Mouse (Mus musculus) kidney, embryonic 14.5 days (tissue): ENCODE data around the gene Krtap3-2. TPM values are rescaled to one million over a fixed set of nuclear protein-coding genes. Genes with fewer than 3 reads are reported as not detected.

Source experiments
- ATAC-seq: fragments of 200-750 bp; cut with Nextera tagmentation; 2 replicates; pipeline ENCODE4 v1.8.0; 2017; ENCODE audit warnings: moderate number of reproducible peaks, mild to moderate bottlenecking, moderate TSS enrichment, moderate library complexity; ENCODE audit not compliant: low FRiP score, low TSS enrichment
- H3K27ac ChIP-seq: fragments of 300-500 bp; sonication (generic); 2 replicates; pipeline ENCODE4 v1.5.1; 2014; ENCODE audit warnings: low read depth, mild to moderate bottlenecking, low read length, moderate library complexity, mixed read lengths
- H3K27me3 ChIP-seq: fragments of 300-500 bp; sonication (generic); 2 replicates; pipeline ENCODE4 v1.6.1; 2014; ENCODE audit warnings: mild to moderate bottlenecking, low read length; ENCODE audit not compliant: control insufficient read depth, insufficient read depth
- H3K36me3 ChIP-seq: fragments of 300-500 bp; sonication (generic); 2 replicates; pipeline ENCODE4 v1.6.1; 2014; ENCODE audit warnings: low read length, mixed read lengths; ENCODE audit not compliant: control insufficient read depth, insufficient read depth
- H3K4me1 ChIP-seq: fragments of 300-500 bp; sonication (generic); 2 replicates; pipeline ENCODE4 v1.6.1; 2014; ENCODE audit warnings: low read length, mixed read lengths; ENCODE audit not compliant: control insufficient read depth, insufficient read depth
- H3K4me2 ChIP-seq: fragments of 300-500 bp; sonication (generic); replicated peaks from 2 replicates; pipeline ENCODE4 v1.6.1; 2014; ENCODE audit warnings: low read depth, mild to moderate bottlenecking, low read length
- H3K4me3 ChIP-seq: fragments of 300-500 bp; sonication (generic); 2 replicates; pipeline ENCODE4 v1.5.1; 2014; ENCODE audit warnings: mild to moderate bottlenecking, low read length
- H3K9ac ChIP-seq: fragments of 300-500 bp; sonication (generic); 2 replicates; pipeline ENCODE4 v1.6.1; 2014; ENCODE audit warnings: low read depth, mild to moderate bottlenecking, low read length, moderate library complexity
- H3K9me3 ChIP-seq: fragments of 300-500 bp; sonication (generic); 2 replicates; pipeline ENCODE4 v1.6.1; 2016; ENCODE audit warnings: low read length; ENCODE audit not compliant: control insufficient read depth
- WGBS: fragments of 180-500 bp; shearing (Covaris S2); extraction: QIAGEN DNeasy Blood & Tissue Kit; methylation state at CpG from one replicate; pipeline ENCODE4 v1.1.7; 2014; 5-methylcytosine and 5-hydroxymethylcytosine counted together
- polyA plus RNA-seq: library from polyadenylated mRNA; unstranded; fragments of >200 nt; fragmentation: Nextera tagmentation; extraction: Ambion mirVana; gene quantifications from 2 replicates; pipeline ENCODE4 v1.2.1, GENCODE M21; 2014

Gene Krtap3-2
- polyA plus RNA-seq, 1 experiment from 2014 or later = not detected

- 5% methylated on average over 7 of the region's 7 CpGs for WGBS
- Histone ChIP-seq H3K4me1 (no peaks in the 10 kb centered on the region), H3K9me3 (no peaks in the 10 kb centered on the region), H3K4me2 (peak overlapping the region; percentile 25; the same call in 1 of the 2 replicates), H3K9ac (no peak overlapping the region), H3K36me3 (no peaks in the 10 kb centered on the region), H3K27ac (no peak overlapping the region), H3K4me3 (no peak overlapping the region), H3K27me3 (no peaks in the 10 kb centered on the region)
- ATAC-seq = no peak; the same call in 1 of the 2 replicates
Measured at GRCm38 (mm10) chr11:99574106-99574505, 17.5 kb upstream of the Krtap3-2 start.

GRCm38 (mm10) chr11:99573164-99573563 lies 16.5 kb upstream of the Krtap3-2 start:
- no peak overlapping the region for H3K4me2 ChIP-seq

GRCm38 (mm10) chr11:99566530-99566929 lies 9.9 kb upstream of the Krtap3-2 start, which contains the start of gene Krtap3-1:
Gene Krtap3-1 (minus strand): TSS chr11:99566630.
- no peaks in the 10 kb centered on the region for H3K9me3 ChIP-seq
- 79% methylated on average over 7 of the region's 7 CpGs for WGBS

More at GRCm38 (mm10) chr11:99573164-99573563, 16.5 kb upstream of the Krtap3-2 start:
- H3K9me3 ChIP-seq = no peaks in the 10 kb centered on the region
- H3K4me1 ChIP-seq = no peaks in the 10 kb centered on the region
- no peaks in the 10 kb centered on the region for H3K27me3 ChIP-seq
- H3K36me3 ChIP-seq = no peaks in the 10 kb centered on the region
- H3K27ac ChIP-seq = no peak overlapping the region
- no peak overlapping the region for H3K9ac ChIP-seq
- WGBS = 57% methylated on average over 4 of the region's 4 CpGs
- no peak overlapping the region for H3K4me3 ChIP-seq
- no peak for ATAC-seq

DNA sequence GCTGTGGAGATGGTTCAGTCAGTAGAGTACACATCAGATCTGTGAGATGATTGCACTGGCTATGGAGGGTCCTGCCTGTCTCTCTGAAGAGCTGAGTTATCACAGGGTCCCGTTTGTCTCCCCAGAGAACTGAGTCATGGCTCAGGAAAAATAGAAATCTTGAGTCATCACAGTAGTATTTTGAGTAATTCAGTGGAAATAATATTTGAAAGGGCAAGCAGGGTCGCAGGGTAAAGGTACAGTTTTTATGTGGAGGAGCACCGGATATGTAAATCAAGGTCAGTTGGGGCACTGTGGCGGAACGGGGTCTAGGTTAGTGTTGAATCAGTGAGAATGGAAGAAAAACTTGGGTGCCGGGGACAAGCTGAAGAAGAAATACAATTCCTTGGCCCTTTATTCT lies 5.9 kb upstream of the Krtap3-2 start:
- Histone ChIP-seq H3K9me3 (no peaks in the 10 kb centered on the region), H3K9ac (no peak overlapping the region), H3K27ac (no peak overlapping the region), H3K4me3 (no peak overlapping the region), H3K27me3 (no peaks in the 10 kb centered on the region), H3K4me2 (no peak overlapping the region), H3K4me1 (no peaks in the 10 kb centered on the region), H3K36me3 (no peaks in the 10 kb centered on the region)
- ATAC-seq = no peak
- WGBS = 69% methylated on average over 6 of the region's 6 CpGs

More at GRCm38 (mm10) chr11:99566530-99566929, 9.9 kb upstream of the Krtap3-2 start, which contains the start of gene Krtap3-1:
- Histone ChIP-seq H3K27ac (no peak within 1 kb of the TSS), H3K27me3 (no peaks in the 10 kb centered on the region), H3K4me2 (no peak within 1 kb of the TSS), H3K9ac (no peak within 1 kb of the TSS), H3K4me1 (no peaks in the 10 kb centered on the region), H3K4me3 (no peak within 1 kb of the TSS), H3K36me3 (no peaks in the 10 kb centered on the region)
- no peak for ATAC-seq

- ATAC-seq = no peak
- Histone ChIP-seq H3K9me3 (no peaks in the 10 kb centered on the region), H3K27ac (no peak within 1 kb of the TSS), H3K9ac (no peak within 1 kb of the TSS), H3K27me3 (no peaks in the 10 kb centered on the region), H3K4me1 (no peaks in the 10 kb centered on the region), H3K36me3 (no peaks in the 10 kb centered on the region), H3K4me3 (no peak within 1 kb of the TSS), H3K4me2 (no peak within 1 kb of the TSS)
- WGBS = 89% methylated on average over 9 of the region's 9 CpGs
Measured at GRCm38 (mm10) chr11:99559366-99559765, 2.7 kb upstream of the Krtap3-2 start, which contains the start of gene Gm11939. Gene Gm11939 (minus strand): TSS chr11:99559466.

- H3K4me2 ChIP-seq = no peak overlapping the region
- no peak for ATAC-seq
- WGBS = 50% methylated on average over 3 of the region's 3 CpGs
- H3K4me3 ChIP-seq = no peak overlapping the region
- no peak overlapping the region for H3K9ac ChIP-seq
- no peaks in the 10 kb centered on the region for H3K27me3 ChIP-seq
- no peaks in the 10 kb centered on the region for H3K9me3 ChIP-seq
- no peaks in the 10 kb centered on the region for H3K4me1 ChIP-seq
- no peak overlapping the region for H3K27ac ChIP-seq
- no peaks in the 10 kb centered on the region for H3K36me3 ChIP-seq
Measured at GRCm38 (mm10) chr11:99557976-99558745, 1.5 kb upstream of the Krtap3-2 start.

GRCm38 (mm10) chr11:99556195-99556594 lies 458 bp downstream of the Krtap3-2 start:
- Histone ChIP-seq H3K27me3 (no peaks in the 10 kb centered on the region), H3K27ac (no peak overlapping the region), H3K4me1 (no peaks in the 10 kb centered on the region), H3K36me3 (no peaks in the 10 kb centered on the region), H3K4me2 (no peak overlapping the region), H3K9ac (no peak overlapping the region), H3K9me3 (no peaks in the 10 kb centered on the region), H3K4me3 (no peak overlapping the region)
- 87% methylated on average over 2 of the region's 2 CpGs for WGBS
- no peak for ATAC-seq

DNA sequence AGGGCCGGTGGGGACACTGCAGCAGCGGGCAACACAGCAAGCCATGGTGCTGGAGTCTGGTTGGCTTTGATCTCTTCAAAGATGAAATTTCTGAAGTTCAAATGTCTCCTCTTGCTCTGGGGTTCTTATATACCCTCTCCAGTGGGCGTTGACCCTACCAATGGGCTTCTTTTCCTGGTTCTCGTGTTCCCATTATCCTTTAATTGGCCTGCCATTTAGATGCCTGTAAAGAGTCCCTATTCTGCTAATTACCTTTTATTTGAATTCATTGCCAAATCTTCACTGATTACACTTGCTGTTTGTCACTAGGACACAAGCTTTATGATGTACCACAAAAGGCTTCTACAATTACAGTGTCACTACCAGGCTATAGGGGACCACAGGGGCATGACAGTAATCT lies 5.9 kb downstream of the Krtap3-2 start, which contains the start of gene Krtap3-3:
TSS of gene Krtap3-3 (minus strand) at position 101 of the 400 bp plus-strand sequence.
- no peak within 1 kb of the TSS for H3K4me3 ChIP-seq
- no peaks in the 10 kb centered on the region for H3K36me3 ChIP-seq
- no peak within 1 kb of the TSS for H3K9ac ChIP-seq
- no peaks in the 10 kb centered on the region for H3K9me3 ChIP-seq
- no peak for ATAC-seq
- no peaks in the 10 kb centered on the region for H3K27me3 ChIP-seq
- H3K4me2 ChIP-seq = no peak within 1 kb of the TSS
- no peaks in the 10 kb centered on the region for H3K4me1 ChIP-seq
- 31% methylated on average over 4 of the region's 4 CpGs for WGBS
- no peak within 1 kb of the TSS for H3K27ac ChIP-seq

DNA sequence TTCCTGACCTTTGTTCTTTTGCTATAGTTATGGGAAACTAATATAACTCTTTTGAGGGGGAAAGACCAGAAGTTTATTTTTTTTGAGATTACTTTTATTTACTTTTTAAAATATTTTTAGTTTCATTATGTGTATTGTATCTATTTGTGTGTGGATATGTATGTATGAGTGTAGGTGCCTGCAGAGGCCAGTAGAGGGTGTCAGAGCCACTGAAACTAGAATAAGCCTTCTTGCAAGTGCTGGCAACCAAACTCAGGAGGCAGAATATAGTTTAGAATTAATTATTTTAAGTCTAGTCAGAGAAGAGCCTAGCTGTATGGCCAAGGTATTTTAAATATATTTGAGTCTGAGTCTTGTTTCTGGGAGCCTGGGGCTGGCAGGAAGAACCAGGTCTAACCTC lies 8.8 kb downstream of the Krtap3-2 start:
- Histone ChIP-seq H3K4me2 (no peak overlapping the region), H3K9ac (no peak overlapping the region), H3K4me3 (no peak overlapping the region), H3K36me3 (no peaks in the 10 kb centered on the region), H3K27me3 (no peaks in the 10 kb centered on the region), H3K9me3 (no peaks in the 10 kb centered on the region), H3K4me1 (no peaks in the 10 kb centered on the region), H3K27ac (no peak overlapping the region)
- ATAC-seq = no peak
